Mouse (Mus musculus) small intestine, adult 2 months (tissue): Measurements from ENCODE around the gene E2f6.

Experiments used
- CTCF ChIP-seq: fragments of 200-500 bp; IDR thresholded peaks from 2 replicates; pipeline ENCODE4 v1.5.1; 2012; ENCODE audit warnings: low read depth, mild to moderate bottlenecking, control low read depth, inconsistent platforms, low read length, moderate library complexity, mixed read lengths; ENCODE audit not compliant: insufficient replicate concordance, insufficient read length; ENCODE audit errors: extremely low read depth
- POLR2A ChIP-seq: fragments of 200-500 bp; IDR thresholded peaks from 2 replicates; pipeline ENCODE4 v1.6.1; 2012; ENCODE audit warnings: low read depth, mild to moderate bottlenecking, control low read depth, inconsistent platforms, low read length, moderate library complexity

DNA sequence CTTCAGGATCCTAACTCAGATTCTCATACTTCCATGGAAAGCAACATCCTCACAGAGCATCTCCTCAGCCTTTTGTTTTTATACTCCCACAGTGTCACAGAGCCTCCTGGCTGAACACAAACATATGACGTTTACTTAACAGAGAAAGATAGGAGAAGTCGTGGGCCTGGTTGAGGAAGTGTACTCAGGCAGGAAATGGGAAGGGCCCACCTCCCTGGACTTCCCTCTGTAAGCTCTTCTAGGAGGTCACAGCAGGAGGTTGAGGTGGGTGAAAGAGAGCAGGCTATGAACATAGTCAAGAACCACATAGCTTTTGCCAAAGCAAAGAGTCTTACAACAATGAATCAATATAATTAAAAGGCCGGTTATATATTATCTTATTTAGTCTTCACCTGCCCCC lies 55.1 kb downstream of the E2f6 start:
- no peak for TF ChIP-seq CTCF
- no peak for TF ChIP-seq POLR2A
